Mouse (Mus musculus): ENCODE results near the gene Psma1. TPM values are rescaled to one million over a fixed set of nuclear protein-coding genes. Genes with fewer than 3 reads are reported as not detected.

The Psma1 gene
- polyA plus RNA-seq, 1 experiment: 45.2 TPM

- Histone ChIP-seq H3K4me1 (ENCODE audit: control insufficient read depth, insufficient read depth, low read length) (no peaks in the 10 kb centered on the region), H3K36me3 (ENCODE audit: control insufficient read depth, insufficient read depth, low read length) (no peaks in the 10 kb centered on the region), H3K27me3 (ENCODE audit: control insufficient read depth, insufficient read depth, low read length) (no peaks in the 10 kb centered on the region), H3K27ac (ENCODE audit: control insufficient read depth, insufficient read depth, low read depth, low read length) (0 out of 2 replicates have a peak overlapping the region, but pooled peaks have one; percentile 32), H3K4me3 (ENCODE audit: control insufficient read depth, low read depth, low read length) (no peak overlapping the region)
- no peak for TF ChIP-seq POLR2A (IDR thresholded peaks at IDR 0.05; ENCODE audit: control insufficient read depth, low read depth, low read length)
- TF ChIP-seq CTCF (IDR thresholded peaks at IDR 0.05; ENCODE audit: control insufficient read depth, insufficient read depth, insufficient replicate concordance, low read depth, low read length): no peak
These were observed 40.5 kb upstream of the Psma1 start for GRCm38 (mm10) chr7:114316361-114316871.

- Histone ChIP-seq H3K4me3 (ENCODE audit: control insufficient read depth, low read depth, low read length) (no peak overlapping the region), H3K4me1 (ENCODE audit: control insufficient read depth, insufficient read depth, low read length) (no peaks in the 10 kb centered on the region), H3K27me3 (ENCODE audit: control insufficient read depth, insufficient read depth, low read length) (no peaks in the 10 kb centered on the region), H3K36me3 (ENCODE audit: control insufficient read depth, insufficient read depth, low read length) (no peaks in the 10 kb centered on the region), H3K27ac (ENCODE audit: control insufficient read depth, insufficient read depth, low read depth, low read length) (no peak overlapping the region)
- TF ChIP-seq CTCF (IDR thresholded peaks at IDR 0.05; ENCODE audit: control insufficient read depth, insufficient read depth, insufficient replicate concordance, low read depth, low read length): no peak
- no peak for TF ChIP-seq POLR2A (IDR thresholded peaks at IDR 0.05; ENCODE audit: control insufficient read depth, low read depth, low read length)
These were observed 35.3 kb upstream of the Psma1 start for GRCm38 (mm10) chr7:114311209-114311608.

- no peaks in the 10 kb centered on the region for H3K36me3 ChIP-seq (ENCODE audit: control insufficient read depth, insufficient read depth, low read length)
- H3K27ac ChIP-seq (ENCODE audit: control insufficient read depth, insufficient read depth, low read depth, low read length): no peak overlapping the region
- H3K27me3 ChIP-seq (ENCODE audit: control insufficient read depth, insufficient read depth, low read length): no peaks in the 10 kb centered on the region
- no peak overlapping the region for H3K4me3 ChIP-seq (ENCODE audit: control insufficient read depth, low read depth, low read length)
- no peak for TF ChIP-seq POLR2A (IDR thresholded peaks at IDR 0.05; ENCODE audit: control insufficient read depth, low read depth, low read length)
- TF ChIP-seq CTCF (IDR thresholded peaks at IDR 0.05; ENCODE audit: control insufficient read depth, insufficient read depth, insufficient replicate concordance, low read depth, low read length): no peak
- no peaks in the 10 kb centered on the region for H3K4me1 ChIP-seq (ENCODE audit: control insufficient read depth, insufficient read depth, low read length)
These were observed 33.1 kb upstream of the Psma1 start for GRCm38 (mm10) chr7:114309020-114309419.

- Histone ChIP-seq H3K27me3 (ENCODE audit: control insufficient read depth, insufficient read depth, low read length) (no peaks in the 10 kb centered on the region), H3K4me1 (ENCODE audit: control insufficient read depth, insufficient read depth, low read length) (no peaks in the 10 kb centered on the region), H3K36me3 (ENCODE audit: control insufficient read depth, insufficient read depth, low read length) (no peaks in the 10 kb centered on the region), H3K4me3 (ENCODE audit: control insufficient read depth, low read depth, low read length) (no peak overlapping the region), H3K27ac (ENCODE audit: control insufficient read depth, insufficient read depth, low read depth, low read length) (no peak overlapping the region)
- no peak for TF ChIP-seq POLR2A (IDR thresholded peaks at IDR 0.05; ENCODE audit: control insufficient read depth, low read depth, low read length)
- TF ChIP-seq CTCF (IDR thresholded peaks at IDR 0.05; ENCODE audit: control insufficient read depth, insufficient read depth, insufficient replicate concordance, low read depth, low read length): no peak
These were observed 25.4 kb upstream of the Psma1 start for GRCm38 (mm10) chr7:114301293-114301782.

GRCm38 (mm10) chr7:114300782-114301181, 24.9 kb upstream of the Psma1 start:
- H3K4me1 ChIP-seq (ENCODE audit: control insufficient read depth, insufficient read depth, low read length): no peaks in the 10 kb centered on the region
- no peak overlapping the region for H3K4me3 ChIP-seq (ENCODE audit: control insufficient read depth, low read depth, low read length)
- H3K36me3 ChIP-seq (ENCODE audit: control insufficient read depth, insufficient read depth, low read length): no peaks in the 10 kb centered on the region
- TF ChIP-seq POLR2A (IDR thresholded peaks at IDR 0.05; ENCODE audit: control insufficient read depth, low read depth, low read length) (no peak), CTCF (IDR thresholded peaks at IDR 0.05; ENCODE audit: control insufficient read depth, insufficient read depth, insufficient replicate concordance, low read depth, low read length) (no peak)
- H3K27me3 ChIP-seq (ENCODE audit: control insufficient read depth, insufficient read depth, low read length): no peaks in the 10 kb centered on the region
- no peak overlapping the region for H3K27ac ChIP-seq (ENCODE audit: control insufficient read depth, insufficient read depth, low read depth, low read length)

- no peak for TF ChIP-seq CTCF (IDR thresholded peaks at IDR 0.05; ENCODE audit: control insufficient read depth, insufficient read depth, insufficient replicate concordance, low read depth, low read length)
- no peak for TF ChIP-seq POLR2A (IDR thresholded peaks at IDR 0.05; ENCODE audit: control insufficient read depth, low read depth, low read length)
- Histone ChIP-seq H3K4me1 (ENCODE audit: control insufficient read depth, insufficient read depth, low read length) (no peaks in the 10 kb centered on the region), H3K27ac (ENCODE audit: control insufficient read depth, insufficient read depth, low read depth, low read length) (no peak overlapping the region), H3K27me3 (ENCODE audit: control insufficient read depth, insufficient read depth, low read length) (no peaks in the 10 kb centered on the region), H3K4me3 (ENCODE audit: control insufficient read depth, low read depth, low read length) (no peak overlapping the region), H3K36me3 (ENCODE audit: control insufficient read depth, insufficient read depth, low read length) (no peaks in the 10 kb centered on the region)
These were observed 23.3 kb upstream of the Psma1 start for GRCm38 (mm10) chr7:114299247-114299646.

- Histone ChIP-seq H3K36me3 (ENCODE audit: control insufficient read depth, insufficient read depth, low read length) (no peaks in the 10 kb centered on the region), H3K27me3 (ENCODE audit: control insufficient read depth, insufficient read depth, low read length) (no peaks in the 10 kb centered on the region), H3K27ac (ENCODE audit: control insufficient read depth, insufficient read depth, low read depth, low read length) (no peak overlapping the region), H3K4me3 (ENCODE audit: control insufficient read depth, low read depth, low read length) (no peak overlapping the region), H3K4me1 (ENCODE audit: control insufficient read depth, insufficient read depth, low read length) (peaks cover 6% of the 10 kb centered on the region)
- TF ChIP-seq POLR2A (IDR thresholded peaks at IDR 0.05; ENCODE audit: control insufficient read depth, low read depth, low read length) (no peak), CTCF (IDR thresholded peaks at IDR 0.05; ENCODE audit: control insufficient read depth, insufficient read depth, insufficient replicate concordance, low read depth, low read length) (peak; percentile 73)
These were observed 18.8 kb upstream of the Psma1 start for GRCm38 (mm10) chr7:114294698-114295097.

Data from testis, adult 2 months (tissue).